Mouse (Mus musculus) spleen, adult 2 months (tissue): ENCODE measurements at regions not wholly inside any gene's neighbourhood (a gene's known extent, or its start where the extent isn't known, plus 50 kb on each side); places are given as distances from the start of the nearest gene placed in this dataset.
"Not testable (repeated sequence)": the region's sequence is repeated elsewhere in the genome, so short reads cannot be mapped to it uniquely, and the experiment has no call there.

Experiments used
- CTCF ChIP-seq: fragments of 200-500 bp; IDR thresholded peaks from 2 replicates; pipeline ENCODE4 v1.5.1; 2011; ENCODE audit warnings: mild to moderate bottlenecking, inconsistent platforms; ENCODE audit not compliant: insufficient read depth, insufficient read length, insufficient replicate concordance; ENCODE audit errors: extremely low read depth
- POLR2A ChIP-seq: fragments of 200-500 bp; IDR thresholded peaks from 2 replicates; pipeline ENCODE4 v1.6.1; 2011; ENCODE audit warnings: low read depth, low read length, inconsistent platforms

DNA sequence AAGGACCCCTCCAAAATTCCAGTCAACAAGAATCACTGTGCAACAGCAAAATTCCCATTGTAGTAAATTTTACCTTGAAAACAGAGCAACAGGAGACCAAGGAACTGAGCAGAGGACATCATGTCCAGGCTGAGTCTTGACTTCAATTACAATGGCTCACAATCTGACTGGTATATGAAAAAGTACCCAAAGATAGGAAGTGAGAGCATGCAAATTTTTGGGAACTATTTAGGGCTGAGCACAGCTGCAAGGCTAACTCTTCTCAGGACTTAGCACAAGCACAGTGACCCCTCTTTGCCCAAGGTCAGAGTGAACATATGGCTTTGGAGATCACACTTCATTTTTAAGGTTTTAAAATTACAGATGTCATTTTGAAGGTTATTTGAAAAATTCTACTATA is 1096.7 kb upstream of the Tacstd2 start:
- not testable (repeated sequence) for TF ChIP-seq CTCF, POLR2A
